Mouse (Mus musculus): ENCODE results near the gene Srsf10. TPM values are rescaled to one million over a fixed set of nuclear protein-coding genes. Genes with fewer than 3 reads are reported as not detected.

Gene Srsf10
- 279 and 303 TPM in 2 replicates for polyA plus RNA-seq (2016; fragmentation: Nextera tagmentation; extraction: Ambion mirVana)

- WGBS, result under 1% methylated on average over 67 of the region's 67 CpGs
- peaks cover 26% of the 10 kb centered on the region for H3K4me1 ChIP-seq
- H3K4me3 ChIP-seq, result peak within 1 kb of the TSS; percentile 93
These were observed at the start of gene Srsf10 for GRCm38 (mm10) chr4:135855536-135856222. TSS of gene Srsf10 (plus strand) at chr4:135855747.

DNA sequence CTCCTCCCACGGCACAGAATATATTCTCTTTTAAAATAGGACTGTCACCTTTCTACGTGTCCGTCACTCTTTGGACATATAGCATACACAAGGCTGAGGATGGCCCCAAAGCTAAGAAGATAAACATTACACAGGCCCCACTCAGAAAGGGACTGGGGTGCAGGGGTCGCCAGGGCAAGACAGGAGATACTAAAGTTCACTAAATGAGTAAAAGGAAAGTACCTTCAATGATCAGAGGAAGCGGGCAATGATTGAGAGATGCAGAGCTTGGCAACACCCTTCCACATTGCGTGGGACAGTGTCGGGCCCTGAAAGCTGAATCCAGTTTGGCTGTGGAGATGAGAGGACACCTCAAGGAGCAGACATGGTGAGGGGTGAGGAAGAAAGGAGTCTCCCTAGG lies 40.7 kb upstream of the Srsf10 start:
- 83% methylated on average over 7 of the region's 7 CpGs for WGBS
- no peak overlapping the region for H3K4me3 ChIP-seq

More at GRCm38 (mm10) chr4:135855536-135856222, at the start of gene Srsf10:
- ATAC-seq (ENCODE audit: low FRiP score, low read depth), result peak; percentile 95
- H3K27ac ChIP-seq, result peak within 1 kb of the TSS; percentile 98
- peak within 1 kb of the TSS; percentile 78 for H3K4me2 ChIP-seq (replicated peaks)
- H3K9ac ChIP-seq, result peak within 1 kb of the TSS; percentile 97
- no peaks in the 10 kb centered on the region for H3K9me3 ChIP-seq
- H3K27me3 ChIP-seq (replicated peaks), result no peaks in the 10 kb centered on the region; the same call in 1 of the 2 replicates
- no peaks in the 10 kb centered on the region for H3K36me3 ChIP-seq

GRCm38 (mm10) chr4:135816905-135817622 lies 38.5 kb upstream of the Srsf10 start:
- H3K27ac ChIP-seq, result no peak overlapping the region
- no peaks in the 10 kb centered on the region for H3K27me3 ChIP-seq (replicated peaks)
- H3K36me3 ChIP-seq, result no peaks in the 10 kb centered on the region
- H3K4me1 ChIP-seq, result no peaks in the 10 kb centered on the region
- 0 out of 2 replicates have a peak, but pooled peaks cover 4% of the 10 kb centered on the region for H3K9me3 ChIP-seq
- H3K9ac ChIP-seq, result no peak overlapping the region
- no peak overlapping the region for H3K4me2 ChIP-seq (replicated peaks)
- no peak overlapping the region for H3K4me3 ChIP-seq
- ATAC-seq (ENCODE audit: low FRiP score, low read depth), result no peak
- 43% methylated on average over 12 of the region's 12 CpGs for whole genome bisulfite sequencing

More for the DNA sequence above, 40.7 kb upstream of the Srsf10 start:
- ATAC-seq (ENCODE audit: low FRiP score, low read depth), result no peak
- Histone ChIP-seq H3K9me3 (0 out of 2 replicates have a peak, but pooled peaks cover 4% of the 10 kb centered on the region), H3K4me2 (replicated peaks) (no peak overlapping the region), H3K36me3 (no peaks in the 10 kb centered on the region), H3K9ac (no peak overlapping the region), H3K27me3 (replicated peaks) (no peaks in the 10 kb centered on the region), H3K4me1 (no peaks in the 10 kb centered on the region), H3K27ac (no peak overlapping the region)

GRCm38 (mm10) chr4:135818366-135818765 lies 37.2 kb upstream of the Srsf10 start:
- Histone ChIP-seq H3K9me3 (0 out of 2 replicates have a peak, but pooled peaks cover 4% of the 10 kb centered on the region), H3K9ac (no peak overlapping the region), H3K36me3 (no peaks in the 10 kb centered on the region), H3K4me3 (no peak overlapping the region), H3K4me2 (replicated peaks) (no peak overlapping the region), H3K4me1 (no peaks in the 10 kb centered on the region), H3K27ac (no peak overlapping the region), H3K27me3 (replicated peaks) (no peaks in the 10 kb centered on the region)
- 85% methylated on average over 3 of the region's 3 CpGs for WGBS
- no peak for ATAC-seq (ENCODE audit: low FRiP score, low read depth)

GRCm38 (mm10) chr4:135819826-135820526 lies 35.6 kb upstream of the Srsf10 start:
- H3K4me1 ChIP-seq, result no peaks in the 10 kb centered on the region
- no peaks in the 10 kb centered on the region for H3K27me3 ChIP-seq (replicated peaks)
- ATAC-seq (ENCODE audit: low FRiP score, low read depth), result no peak
- WGBS, result 79% methylated on average over 17 of the region's 17 CpGs
- H3K36me3 ChIP-seq, result no peaks in the 10 kb centered on the region
- 0 out of 2 replicates have a peak, but pooled peaks cover 4% of the 10 kb centered on the region for H3K9me3 ChIP-seq
- H3K4me3 ChIP-seq, result no peak overlapping the region
- no peak overlapping the region for H3K27ac ChIP-seq
- no peak overlapping the region for H3K4me2 ChIP-seq (replicated peaks)
- no peak overlapping the region for H3K9ac ChIP-seq

DNA sequence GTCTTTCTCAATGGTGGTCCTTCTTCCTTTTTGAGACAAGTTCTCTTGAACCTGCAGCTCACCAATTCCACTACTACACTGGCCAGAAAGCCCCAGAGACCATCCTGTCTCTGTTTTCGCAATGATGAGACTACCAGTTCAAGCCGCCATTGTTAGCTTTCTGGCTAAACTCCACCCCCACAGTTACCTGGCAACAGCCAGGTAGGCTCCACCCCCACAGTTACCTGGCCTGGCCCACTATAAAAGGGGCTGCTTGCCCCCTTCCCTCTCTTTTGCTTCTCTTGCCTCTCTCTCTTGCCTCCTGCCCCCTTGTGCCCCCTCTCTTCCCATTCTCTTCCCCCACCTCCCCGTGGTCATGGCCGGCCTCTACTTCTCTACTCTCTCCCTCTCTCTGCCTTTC lies 33.8 kb upstream of the Srsf10 start:
- no peak overlapping the region for H3K4me2 ChIP-seq (replicated peaks)

DNA sequence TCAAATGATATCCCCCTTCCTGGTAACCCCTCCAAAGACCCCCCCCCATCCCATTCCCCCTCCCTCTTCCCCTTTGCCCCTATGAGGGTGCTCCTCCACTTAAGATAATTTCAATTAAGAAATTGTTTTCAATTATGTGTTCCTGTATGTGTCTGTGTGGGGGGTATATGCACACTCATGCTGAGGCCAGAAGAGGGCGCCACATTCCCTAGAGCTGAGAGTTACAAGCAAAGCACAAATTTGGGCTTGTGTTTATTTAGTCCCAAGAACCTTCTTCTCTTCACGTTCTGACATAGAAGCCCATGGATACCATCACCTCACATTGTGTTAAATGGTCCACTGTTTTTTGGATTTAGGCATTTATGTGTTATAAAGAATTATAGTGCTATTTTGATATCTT lies 32.2 kb upstream of the Srsf10 start:
- Histone ChIP-seq H3K27me3 (replicated peaks) (no peaks in the 10 kb centered on the region), H3K4me2 (replicated peaks) (no peak overlapping the region), H3K9ac (no peak overlapping the region), H3K4me1 (peaks cover 2% of the 10 kb centered on the region; the same call in 1 of the 2 replicates), H3K36me3 (no peaks in the 10 kb centered on the region), H3K4me3 (no peak overlapping the region), H3K27ac (no peak overlapping the region), H3K9me3 (0 out of 2 replicates have a peak, but pooled peaks cover 4% of the 10 kb centered on the region)
- WGBS, result 77% methylated on average over 2 of the region's 2 CpGs
- no peak for ATAC-seq (ENCODE audit: low FRiP score, low read depth)

More for the DNA sequence above, 33.8 kb upstream of the Srsf10 start:
- H3K9me3 ChIP-seq, result 0 out of 2 replicates have a peak, but pooled peaks cover 4% of the 10 kb centered on the region
- H3K4me1 ChIP-seq, result no peaks in the 10 kb centered on the region
- H3K4me3 ChIP-seq, result no peak overlapping the region
- H3K36me3 ChIP-seq, result no peaks in the 10 kb centered on the region
- ATAC-seq (ENCODE audit: low FRiP score, low read depth), result no peak
- H3K27me3 ChIP-seq (replicated peaks), result no peaks in the 10 kb centered on the region
- no peak overlapping the region for H3K9ac ChIP-seq
- WGBS, result 92% methylated on average over 4 of the region's 4 CpGs
- H3K27ac ChIP-seq, result no peak overlapping the region

GRCm38 (mm10) chr4:135824254-135824653 lies 31.3 kb upstream of the Srsf10 start:
- H3K9ac ChIP-seq, result no peak overlapping the region
- H3K4me1 ChIP-seq, result peaks cover 11% of the 10 kb centered on the region
- H3K36me3 ChIP-seq, result no peaks in the 10 kb centered on the region
- ATAC-seq (ENCODE audit: low FRiP score, low read depth), result no peak
- no peak overlapping the region for H3K27ac ChIP-seq
- H3K4me2 ChIP-seq (replicated peaks), result no peak overlapping the region
- WGBS, result 48% methylated on average over 8 of the region's 8 CpGs
- no peaks in the 10 kb centered on the region for H3K9me3 ChIP-seq
- H3K4me3 ChIP-seq, result no peak overlapping the region
- H3K27me3 ChIP-seq (replicated peaks), result no peaks in the 10 kb centered on the region

DNA sequence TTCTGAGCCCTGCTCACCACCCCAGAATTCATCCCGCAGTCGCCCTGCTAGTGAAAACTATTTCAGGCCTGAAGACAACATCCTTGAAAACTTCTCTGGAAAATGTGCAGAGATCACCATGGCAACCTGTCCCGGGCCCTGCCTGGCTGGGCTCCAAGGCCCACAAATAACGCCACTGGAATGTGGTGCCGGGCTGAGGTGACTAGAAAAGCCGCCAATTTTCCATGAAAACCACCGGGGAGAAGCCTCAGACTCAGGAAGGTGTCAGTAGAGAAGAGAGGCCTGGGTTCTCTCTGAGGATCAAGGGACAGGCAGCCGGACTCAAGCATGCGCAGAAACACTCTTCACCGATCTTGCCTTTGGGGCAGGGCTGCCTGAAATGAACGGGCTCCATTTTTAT lies 27.1 kb upstream of the Srsf10 start:
- WGBS, result 25% methylated on average over 11 of the region's 11 CpGs
- no peaks in the 10 kb centered on the region for H3K36me3 ChIP-seq
- no peaks in the 10 kb centered on the region for H3K27me3 ChIP-seq (replicated peaks)
- no peak overlapping the region for H3K9ac ChIP-seq
- no peak overlapping the region for H3K27ac ChIP-seq
- ATAC-seq (ENCODE audit: low FRiP score, low read depth), result peak; percentile 37; the same call in 1 of the 2 replicates
- peaks cover 18% of the 10 kb centered on the region for H3K4me1 ChIP-seq
- H3K4me2 ChIP-seq (replicated peaks), result peak overlapping the region; percentile 30
- H3K4me3 ChIP-seq, result no peak overlapping the region
- H3K9me3 ChIP-seq, result no peaks in the 10 kb centered on the region

DNA sequence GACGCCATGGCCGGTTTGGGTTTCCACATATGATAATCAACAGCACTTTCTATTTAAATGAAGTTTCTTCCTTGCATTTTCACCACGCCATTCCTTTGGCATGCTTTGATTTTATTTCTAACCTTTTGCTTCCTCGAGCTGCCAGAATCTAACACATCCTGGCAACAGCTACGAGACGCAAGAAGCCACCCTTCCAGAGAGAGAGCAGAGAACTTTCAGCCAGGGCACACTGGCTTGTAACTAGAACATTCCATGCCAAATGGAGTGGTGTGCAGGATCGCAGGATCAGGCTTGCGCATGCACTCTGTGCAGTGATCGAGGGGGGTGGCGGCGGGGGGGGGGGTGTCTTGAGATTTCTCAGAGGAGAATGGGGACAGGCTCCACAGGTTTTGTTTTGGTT lies 23.5 kb upstream of the Srsf10 start:
- 85% methylated on average over 11 of the region's 11 CpGs for WGBS
- peaks cover 22% of the 10 kb centered on the region for H3K4me1 ChIP-seq
- no peak overlapping the region for H3K9ac ChIP-seq
- H3K27me3 ChIP-seq (replicated peaks), result no peaks in the 10 kb centered on the region
- ATAC-seq (ENCODE audit: low FRiP score, low read depth), result no peak
- H3K27ac ChIP-seq, result no peak overlapping the region
- no peak overlapping the region for H3K4me3 ChIP-seq
- no peak overlapping the region for H3K4me2 ChIP-seq (replicated peaks)
- H3K36me3 ChIP-seq, result no peaks in the 10 kb centered on the region
- no peaks in the 10 kb centered on the region for H3K9me3 ChIP-seq

DNA sequence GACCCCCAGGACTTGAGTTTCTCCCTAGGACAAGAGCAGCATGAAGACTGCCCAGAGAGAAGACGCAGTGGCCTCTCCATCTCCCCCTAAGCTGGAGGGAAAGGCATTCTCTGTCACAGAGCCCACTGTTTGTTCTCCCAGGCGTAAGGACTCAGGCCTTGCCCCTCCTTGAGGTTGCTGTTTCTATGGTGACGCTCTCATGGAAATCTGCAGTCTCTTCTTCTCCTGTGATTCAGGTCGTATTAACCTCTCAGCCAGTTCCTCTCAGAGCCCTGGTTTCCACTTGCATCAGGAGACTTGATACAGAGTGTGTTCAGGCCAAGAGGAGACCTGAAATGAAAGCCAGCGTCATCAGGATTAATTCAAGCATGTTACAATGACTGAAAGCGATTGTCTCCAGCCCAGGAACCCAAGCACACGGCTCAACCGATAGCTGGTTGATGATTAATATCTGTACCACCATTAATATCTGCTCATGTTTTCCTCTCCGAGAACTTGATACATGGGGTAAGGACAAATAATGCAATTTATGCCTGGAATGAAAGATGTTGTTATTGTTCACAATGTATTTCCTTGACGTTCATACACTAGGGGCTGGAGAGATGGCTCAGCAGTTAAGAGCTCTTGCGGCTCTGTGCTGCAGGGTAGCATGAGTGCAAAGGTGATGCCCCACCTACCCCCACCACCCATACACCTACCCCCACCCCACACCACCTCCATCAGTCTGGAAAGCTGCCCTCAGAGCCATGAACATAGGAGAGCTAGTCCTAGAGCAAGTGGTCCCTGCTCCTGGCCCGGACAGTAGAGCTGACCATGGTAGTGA lies 22.0 kb upstream of the Srsf10 start:
- Histone ChIP-seq H3K9ac (no peak overlapping the region), H3K36me3 (no peaks in the 10 kb centered on the region), H3K4me3 (no peak overlapping the region), H3K27ac (0 out of 2 replicates have a peak overlapping the region, but pooled peaks have one; percentile 5), H3K4me1 (peaks cover 19% of the 10 kb centered on the region), H3K9me3 (no peaks in the 10 kb centered on the region), H3K4me2 (replicated peaks) (no peak overlapping the region), H3K27me3 (replicated peaks) (no peaks in the 10 kb centered on the region)
- WGBS, result 52% methylated on average over 12 of the region's 12 CpGs
- no peak for ATAC-seq (ENCODE audit: low FRiP score, low read depth)

Measured in neural tube, embryonic 12.5 days (tissue).